Mouse (Mus musculus): Measurements from ENCODE around the gene Eef1g. TPM values are rescaled to one million over a fixed set of nuclear protein-coding genes. Genes with fewer than 3 reads are reported as not detected.

The Eef1g gene
- polyA plus RNA-seq, 1 experiment from 2014 or later: 293 TPM

- ATAC-seq: no peak
- peaks cover 10% of the 10 kb centered on the region for H3K4me1 ChIP-seq (ENCODE audit: control insufficient read depth, insufficient read depth, low read length)
- no peaks in the 10 kb centered on the region for H3K36me3 ChIP-seq (ENCODE audit: control insufficient read depth, insufficient read depth, low read length)
- no peaks in the 10 kb centered on the region for H3K27me3 ChIP-seq (ENCODE audit: control insufficient read depth, insufficient read depth, low read depth, low read length)
- H3K4me2 ChIP-seq (ENCODE audit: low read length): no peak overlapping the region
- no peak overlapping the region for H3K4me3 ChIP-seq (ENCODE audit: low read depth, low read length)
- no peaks in the 10 kb centered on the region for H3K9me3 ChIP-seq (replicated peaks; ENCODE audit: control insufficient read depth, low read length, poor library complexity, severe bottlenecking)
- no peak overlapping the region for H3K9ac ChIP-seq (ENCODE audit: low read depth, low read length)
- no peak overlapping the region for H3K27ac ChIP-seq (ENCODE audit: low read length)
- WGBS: 93% methylated on average over 5 of the region's 5 CpGs
Observed at GRCm38 (mm10) chr19:9025562-9026257, 58.9 kb downstream of the Eef1g start.

- ATAC-seq: peak; percentile 68
- H3K36me3 ChIP-seq (ENCODE audit: control insufficient read depth, insufficient read depth, low read length): no peaks in the 10 kb centered on the region
- H3K4me1 ChIP-seq (ENCODE audit: control insufficient read depth, insufficient read depth, low read length): peaks cover 10% of the 10 kb centered on the region
- WGBS: 62% methylated on average over 4 of the region's 4 CpGs
- no peak overlapping the region for H3K4me2 ChIP-seq (ENCODE audit: low read length)
- no peak overlapping the region for H3K9ac ChIP-seq (ENCODE audit: low read depth, low read length)
- no peaks in the 10 kb centered on the region for H3K27me3 ChIP-seq (ENCODE audit: control insufficient read depth, insufficient read depth, low read depth, low read length)
- no peak overlapping the region for H3K27ac ChIP-seq (ENCODE audit: low read length)
- no peaks in the 10 kb centered on the region for H3K9me3 ChIP-seq (replicated peaks; ENCODE audit: control insufficient read depth, low read length, poor library complexity, severe bottlenecking)
- no peak overlapping the region for H3K4me3 ChIP-seq (ENCODE audit: low read depth, low read length)
Observed at GRCm38 (mm10) chr19:9026634-9027033, 59.8 kb downstream of the Eef1g start.

GRCm38 (mm10) chr19:9027795-9028194, 61.0 kb downstream of the Eef1g start:
- WGBS: 17% methylated on average over 5 of the region's 5 CpGs
- Histone ChIP-seq H3K27ac (ENCODE audit: low read length) (peak overlapping the region; percentile 44; the same call in 1 of the 2 replicates), H3K9ac (ENCODE audit: low read depth, low read length) (no peak overlapping the region), H3K27me3 (ENCODE audit: control insufficient read depth, insufficient read depth, low read depth, low read length) (no peaks in the 10 kb centered on the region), H3K4me3 (ENCODE audit: low read depth, low read length) (no peak overlapping the region), H3K4me2 (ENCODE audit: low read length) (no peak overlapping the region), H3K36me3 (ENCODE audit: control insufficient read depth, insufficient read depth, low read length) (no peaks in the 10 kb centered on the region), H3K9me3 (replicated peaks; ENCODE audit: control insufficient read depth, low read length, poor library complexity, severe bottlenecking) (no peaks in the 10 kb centered on the region), H3K4me1 (ENCODE audit: control insufficient read depth, insufficient read depth, low read length) (peaks cover 10% of the 10 kb centered on the region)
- ATAC-seq: peak; percentile 73; the same call in 1 of the 2 replicates

Other genes with a start within 250 kb of the Eef1g start
- gene Slc3a2, start 243.7 kb upstream of the Eef1g start, polyA plus RNA-seq (2015; fragmentation: Nextera tagmentation; extraction: Ambion mirVana): 176 and 182 TPM in 2 replicates
- gene Wdr74, start 231.2 kb upstream of the Eef1g start, polyA plus RNA-seq (2015; fragmentation: Nextera tagmentation; extraction: Ambion mirVana): 93.1 and 95.9 TPM in 2 replicates
- gene 1700092M07Rik, start 226.3 kb upstream of the Eef1g start, polyA plus RNA-seq (2015; fragmentation: Nextera tagmentation; extraction: Ambion mirVana): 1.2 and 1.8 TPM in 2 replicates
- 122 and 123 TPM in 2 replicates for gene Stx5a, start 225.6 kb upstream of the Eef1g start, polyA plus RNA-seq (2015; fragmentation: Nextera tagmentation; extraction: Ambion mirVana)
- gene Nxf1, start 210.0 kb upstream of the Eef1g start, polyA plus RNA-seq (2015; fragmentation: Nextera tagmentation; extraction: Ambion mirVana): 146 and 169 TPM in 2 replicates
- 195 and 202 TPM in 2 replicates for gene Tmem223, start 196.0 kb upstream of the Eef1g start, polyA plus RNA-seq (2015; fragmentation: Nextera tagmentation; extraction: Ambion mirVana)
- 26.4 and 26.6 TPM in 2 replicates for gene Tmem179b, start 192.6 kb upstream of the Eef1g start, polyA plus RNA-seq (2015; fragmentation: Nextera tagmentation; extraction: Ambion mirVana)
- 30.7 and 32.9 TPM in 2 replicates for gene Taf6l, start 180.6 kb upstream of the Eef1g start, polyA plus RNA-seq (2015; fragmentation: Nextera tagmentation; extraction: Ambion mirVana)
- 136 and 140 TPM in 2 replicates for gene Polr2g, start 168.5 kb upstream of the Eef1g start, polyA plus RNA-seq (2015; fragmentation: Nextera tagmentation; extraction: Ambion mirVana)
- 7.6 and 8.9 TPM in 2 replicates for gene Zbtb3, start 164.5 kb upstream of the Eef1g start, polyA plus RNA-seq (2015; fragmentation: Nextera tagmentation; extraction: Ambion mirVana)
- gene Ttc9c, start 147.7 kb upstream of the Eef1g start, polyA plus RNA-seq (2015; fragmentation: Nextera tagmentation; extraction: Ambion mirVana): 55.0 and 61.6 TPM in 2 replicates
- 5.3 and 6.2 TPM in 2 replicates for gene Hnrnpul2, start 147.0 kb upstream of the Eef1g start, polyA plus RNA-seq (2015; fragmentation: Nextera tagmentation; extraction: Ambion mirVana)
- gene AC129217.1, start 137.3 kb upstream of the Eef1g start, polyA plus RNA-seq (2015; fragmentation: Nextera tagmentation; extraction: Ambion mirVana): not detected in 2 replicates
- 101 and 105 TPM in 2 replicates for gene Bscl2, start 129.6 kb upstream of the Eef1g start, polyA plus RNA-seq (2015; fragmentation: Nextera tagmentation; extraction: Ambion mirVana)
- 477 and 539 TPM in 2 replicates for gene Gng3, start 127.8 kb upstream of the Eef1g start, polyA plus RNA-seq (2015; fragmentation: Nextera tagmentation; extraction: Ambion mirVana)
- 0.62 and 0.92 TPM in 2 replicates for gene Lrrn4cl, start 116.3 kb upstream of the Eef1g start, polyA plus RNA-seq (2015; fragmentation: Nextera tagmentation; extraction: Ambion mirVana)
- 130 and 142 TPM in 2 replicates for gene Ubxn1, start 95.5 kb upstream of the Eef1g start, polyA plus RNA-seq (2015; fragmentation: Nextera tagmentation; extraction: Ambion mirVana)
- 54.5 and 59.8 TPM in 2 replicates for gene Uqcc3, start 86.1 kb upstream of the Eef1g start, polyA plus RNA-seq (2015; fragmentation: Nextera tagmentation; extraction: Ambion mirVana)
- gene Lbhd1, start 83.3 kb upstream of the Eef1g start, polyA plus RNA-seq (2015; fragmentation: Nextera tagmentation; extraction: Ambion mirVana): 30.5 and 31.7 TPM in 2 replicates
- not detected in 2 replicates for gene Gm49403, start 83.1 kb upstream of the Eef1g start, polyA plus RNA-seq (2015; fragmentation: Nextera tagmentation; extraction: Ambion mirVana)
- gene 1810009A15Rik, start 78.2 kb upstream of the Eef1g start, polyA plus RNA-seq (2015; fragmentation: Nextera tagmentation; extraction: Ambion mirVana): 35.4 and 39.2 TPM in 2 replicates
- 0.43 TPM in 1 of 2 replicates, not detected in the other for gene Gm49416, start 78.1 kb upstream of the Eef1g start, polyA plus RNA-seq (2015; fragmentation: Nextera tagmentation; extraction: Ambion mirVana)
- gene Ints5, start 74.0 kb upstream of the Eef1g start, polyA plus RNA-seq (2015; fragmentation: Nextera tagmentation; extraction: Ambion mirVana): 29.2 and 30.9 TPM in 2 replicates
- gene Ganab, start 69.0 kb upstream of the Eef1g start, polyA plus RNA-seq (2015; fragmentation: Nextera tagmentation; extraction: Ambion mirVana): 76.8 and 84.0 TPM in 2 replicates
- gene B3gat3, start 46.7 kb upstream of the Eef1g start, polyA plus RNA-seq (2015; fragmentation: Nextera tagmentation; extraction: Ambion mirVana): 87.8 and 95.7 TPM in 2 replicates
- 1.4 and 2.2 TPM in 2 replicates for gene Rom1, start 37.7 kb upstream of the Eef1g start, polyA plus RNA-seq (2015; fragmentation: Nextera tagmentation; extraction: Ambion mirVana)
- 8.6 and 9.1 TPM in 2 replicates for gene Eml3, start 37.5 kb upstream of the Eef1g start, polyA plus RNA-seq (2015; fragmentation: Nextera tagmentation; extraction: Ambion mirVana)
- gene Mta2, start 25.2 kb upstream of the Eef1g start, polyA plus RNA-seq (2015; fragmentation: Nextera tagmentation; extraction: Ambion mirVana): 108 and 121 TPM in 2 replicates
- gene Tut1, start 13.2 kb upstream of the Eef1g start, polyA plus RNA-seq (2015; fragmentation: Nextera tagmentation; extraction: Ambion mirVana): 25.6 and 26.2 TPM in 2 replicates
- 2.7 and 3.2 TPM in 2 replicates for gene Ahnak, start 22.2 kb downstream of the Eef1g start, polyA plus RNA-seq (2015; fragmentation: Nextera tagmentation; extraction: Ambion mirVana)
- not detected in 2 replicates for gene Scgb1a1, start 120.9 kb downstream of the Eef1g start, polyA plus RNA-seq (2015; fragmentation: Nextera tagmentation; extraction: Ambion mirVana)
- 30.3 and 31.8 TPM in 2 replicates for gene Asrgl1, start 168.6 kb downstream of the Eef1g start, polyA plus RNA-seq (2015; fragmentation: Nextera tagmentation; extraction: Ambion mirVana)